Mouse (Mus musculus) forebrain, embryonic 10.5 days (tissue): ENCODE data around the gene Zbtb43. TPM values are rescaled to one million over a fixed set of nuclear protein-coding genes. Genes with fewer than 3 reads are reported as not detected.

Source experiments
- DNase-seq: peaks from one replicate; pipeline ENCODE4 v3.0.0-alpha.2; 2017; ENCODE audit warnings: low spot score; ENCODE audit errors: extremely low spot score
- H3K27ac ChIP-seq: fragments of 300-500 bp; sonication (generic); 2 replicates; pipeline ENCODE4 v1.5.1; 2016; ENCODE audit warnings: mild to moderate bottlenecking
- H3K27me3 ChIP-seq: fragments of 300-500 bp; sonication (generic); 2 replicates; pipeline ENCODE4 v1.6.1; 2016; ENCODE audit warnings: mild to moderate bottlenecking; ENCODE audit not compliant: poor library complexity, severe bottlenecking
- H3K36me3 ChIP-seq: fragments of 300-500 bp; sonication (generic); replicated peaks from 2 replicates; pipeline ENCODE4 v1.6.1; 2016; ENCODE audit warnings: mild to moderate bottlenecking, moderate library complexity
- H3K4me1 ChIP-seq: fragments of 300-500 bp; sonication (generic); 2 replicates; pipeline ENCODE4 v1.6.1; 2016
- H3K4me3 ChIP-seq: fragments of 300-500 bp; sonication (generic); 2 replicates; pipeline ENCODE4 v1.5.1; 2016; ENCODE audit warnings: mild to moderate bottlenecking, moderate library complexity
- H3K9me3 ChIP-seq: fragments of 300-500 bp; sonication (generic); 2 replicates; pipeline ENCODE4 v1.6.1; 2016; ENCODE audit warnings: mild to moderate bottlenecking, moderate library complexity
- WGBS: fragments of 180-500 bp; shearing (Covaris S2); methylation state at CpG from one replicate; pipeline ENCODE4 v1.1.7; 2016; 5-methylcytosine and 5-hydroxymethylcytosine counted together
- polyA plus RNA-seq: library from polyadenylated mRNA; unstranded; fragments of >200 nt; fragmentation: Nextera tagmentation; extraction: Ambion mirVana; gene quantifications from 2 replicates; pipeline ENCODE4 v1.2.1, GENCODE M21; 2016

Gene Zbtb43
- polyA plus RNA-seq, 1 experiment from 2014 or later: 19.9 TPM

- 67% methylated on average over 5 of the region's 5 CpGs for WGBS
- Histone ChIP-seq H3K4me3 (no peak overlapping the region), H3K4me1 (peaks cover 7% of the 10 kb centered on the region; the same call in 1 of the 2 replicates), H3K9me3 (no peaks in the 10 kb centered on the region), H3K36me3 (peaks cover 6% of the 10 kb centered on the region; the same call in 1 of the 2 replicates), H3K27me3 (no peaks in the 10 kb centered on the region), H3K27ac (no peak overlapping the region)
- no peak for DNase-seq
Observed at GRCm38 (mm10) chr2:33402638-33403037, 65.7 kb downstream of the Zbtb43 start.

- H3K27ac ChIP-seq: no peak overlapping the region
- no peak overlapping the region for H3K4me3 ChIP-seq
- peaks cover 7% of the 10 kb centered on the region; the same call in 1 of the 2 replicates for H3K4me1 ChIP-seq
- H3K36me3 ChIP-seq: peaks cover 6% of the 10 kb centered on the region; the same call in 1 of the 2 replicates
- 44% methylated on average over 7 of the region's 7 CpGs for WGBS
- H3K9me3 ChIP-seq: no peaks in the 10 kb centered on the region
- peak; percentile 37 for DNase-seq
- H3K27me3 ChIP-seq: no peaks in the 10 kb centered on the region
Observed at GRCm38 (mm10) chr2:33402236-33402635, 66.1 kb downstream of the Zbtb43 start.

GRCm38 (mm10) chr2:33401217-33401616 lies 67.1 kb downstream of the Zbtb43 start:
- Histone ChIP-seq H3K36me3 (0 out of 2 replicates have a peak, but pooled peaks cover 2% of the 10 kb centered on the region), H3K27ac (no peak overlapping the region), H3K27me3 (no peaks in the 10 kb centered on the region), H3K4me3 (no peak overlapping the region), H3K4me1 (no peaks in the 10 kb centered on the region), H3K9me3 (no peaks in the 10 kb centered on the region)
- WGBS: 42% methylated on average over 3 of the region's 3 CpGs
- DNase-seq: no peak

GRCm38 (mm10) chr2:33400541-33400940 lies 67.8 kb downstream of the Zbtb43 start:
- Histone ChIP-seq H3K36me3 (no peaks in the 10 kb centered on the region), H3K9me3 (no peaks in the 10 kb centered on the region), H3K4me3 (no peak overlapping the region), H3K4me1 (no peaks in the 10 kb centered on the region), H3K27ac (no peak overlapping the region), H3K27me3 (no peaks in the 10 kb centered on the region)
- 83% methylated on average over 5 of the region's 5 CpGs for WGBS
- no peak for DNase-seq

Other genes starting within 250 kb of the Zbtb43 start
- gene Ralgps1, start 97.1 kb downstream of the Zbtb43 start, polyA plus RNA-seq: 6.2 and 6.9 TPM in 2 replicates
- 6.6 and 7.6 TPM in 2 replicates for gene Zbtb34, start 37.2 kb downstream of the Zbtb43 start, polyA plus RNA-seq
- gene Lmx1b, start 172.0 kb upstream of the Zbtb43 start, polyA plus RNA-seq: 1.3 and 1.5 TPM in 2 replicates